Mouse (Mus musculus): ENCODE results near the gene Ptprn2. TPM values are rescaled to one million over a fixed set of nuclear protein-coding genes. Genes with fewer than 3 reads are reported as not detected.

Gene Ptprn2
- polyA plus RNA-seq, 1 experiment, result 0.22 TPM

DNA sequence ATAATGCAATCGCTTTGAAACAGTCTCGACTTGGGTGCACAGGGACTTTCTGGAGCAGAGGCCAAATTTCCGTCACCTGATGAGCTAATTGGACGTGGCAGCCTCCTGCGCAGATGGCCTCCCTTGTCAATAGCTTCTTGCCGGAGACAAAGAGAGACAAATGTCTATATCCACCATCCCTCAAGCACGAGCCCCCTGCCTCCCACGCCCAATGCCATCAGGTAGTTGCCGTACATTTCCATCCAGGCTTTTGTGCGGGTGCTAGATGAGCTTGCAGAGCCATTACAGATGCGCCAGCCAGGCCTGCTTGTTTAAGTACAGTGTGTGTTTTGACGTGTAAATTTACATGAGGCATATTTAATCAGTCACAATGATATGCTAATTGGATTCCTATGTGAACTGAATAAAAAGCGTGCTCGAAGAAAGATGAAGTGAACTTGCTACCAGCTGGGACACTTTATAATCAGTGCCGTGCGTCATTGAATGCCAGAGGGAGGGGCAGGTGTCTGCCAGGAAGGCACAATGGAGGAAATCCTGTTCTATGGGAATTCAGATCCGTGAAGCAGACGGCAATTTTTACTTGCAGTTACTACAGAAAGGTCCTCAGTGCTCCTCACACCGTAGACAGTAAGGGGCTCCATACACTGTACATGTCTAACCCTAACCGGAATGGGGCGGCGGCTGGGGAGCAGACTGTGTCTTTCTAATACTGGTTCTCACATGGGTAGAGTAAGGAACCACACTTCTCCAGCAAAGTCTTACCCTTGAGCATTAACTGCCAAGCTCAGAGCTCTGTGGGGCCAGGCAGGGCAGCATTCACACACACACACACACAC, 434.4 kb downstream of the Ptprn2 start:
- H3K79me2 ChIP-seq (ENCODE audit: control insufficient read depth, insufficient read depth), result no peaks in the 10 kb centered on the region
- TF ChIP-seq USF1 (IDR thresholded peaks at IDR 0.05; ENCODE audit: low read depth) (no peak), SRF (IDR thresholded peaks at IDR 0.05; ENCODE audit: control insufficient read depth, insufficient read length, low read depth) (no peak), CEBPB (IDR thresholded peaks at IDR 0.05; ENCODE audit: insufficient read depth, poor library complexity, severe bottlenecking) (no peak), TCF12 (IDR thresholded peaks at IDR 0.05; ENCODE audit: insufficient read depth, poor library complexity, severe bottlenecking) (no peak), POLR2AphosphoS2 (IDR thresholded peaks at IDR 0.05; ENCODE audit: insufficient read length, low read depth) (no peak), MYOG (IDR thresholded peaks at IDR 0.05; ENCODE audit: control insufficient read depth in 1 of 3, insufficient read depth in 1 of 3, insufficient read length in 2 of 3, low read depth in 2 of 3) (no peak)
- H3K4me2 ChIP-seq (ENCODE audit: low read depth), result no peak overlapping the region
- H3K36me3 ChIP-seq (ENCODE audit: control insufficient read depth, insufficient read depth), result no peaks in the 10 kb centered on the region
- no peak overlapping the region for H3K4me3 ChIP-seq
- no peak overlapping the region for H3ac ChIP-seq (ENCODE audit: control insufficient read depth, insufficient read length)
- no peaks in the 10 kb centered on the region for H3K27me3 ChIP-seq (ENCODE audit: control insufficient read depth, insufficient read depth, insufficient read length)

DNA sequence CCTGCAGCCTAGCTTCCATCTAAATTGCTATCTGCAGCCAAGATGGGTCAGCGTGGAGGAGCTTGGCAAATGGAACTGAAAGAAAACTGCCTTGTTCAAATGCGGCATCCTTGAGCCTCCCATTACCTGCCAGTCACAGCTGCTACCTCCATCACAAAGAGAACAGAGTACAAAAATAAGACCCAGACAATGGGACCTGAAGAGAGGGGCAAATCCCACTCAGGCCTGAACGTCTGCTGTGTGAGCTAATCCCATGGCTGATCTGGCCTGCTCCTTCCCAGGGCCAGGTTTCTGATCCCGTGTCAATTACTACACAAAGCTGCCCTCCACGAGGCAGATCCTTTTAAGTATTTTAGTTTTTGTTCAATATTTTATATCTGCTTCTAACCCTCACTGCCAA, 441.6 kb downstream of the Ptprn2 start:
- Histone ChIP-seq H3ac (ENCODE audit: control insufficient read depth, insufficient read length) (no peak overlapping the region), H3K36me3 (ENCODE audit: control insufficient read depth, insufficient read depth) (no peaks in the 10 kb centered on the region), H3K79me2 (ENCODE audit: control insufficient read depth, insufficient read depth) (no peaks in the 10 kb centered on the region), H3K4me3 (no peak overlapping the region), H3K27me3 (ENCODE audit: control insufficient read depth, insufficient read depth, insufficient read length) (no peaks in the 10 kb centered on the region), H3K4me2 (ENCODE audit: low read depth) (no peak overlapping the region)
- TF ChIP-seq POLR2AphosphoS2 (IDR thresholded peaks at IDR 0.05; ENCODE audit: insufficient read length, low read depth), result no peak
- no peak for TF ChIP-seq MAX (IDR thresholded peaks at IDR 0.05; ENCODE audit: low read depth)
- no peak for TF ChIP-seq TCF12 (IDR thresholded peaks at IDR 0.05; ENCODE audit: insufficient read depth, poor library complexity, severe bottlenecking)
- TF ChIP-seq CEBPB (IDR thresholded peaks at IDR 0.05; ENCODE audit: insufficient read depth, poor library complexity, severe bottlenecking), result no peak
- no peak for TF ChIP-seq USF1 (IDR thresholded peaks at IDR 0.05; ENCODE audit: low read depth)
- no peak for TF ChIP-seq SRF (IDR thresholded peaks at IDR 0.05; ENCODE audit: control insufficient read depth, insufficient read length, low read depth)
- TF ChIP-seq REST (IDR thresholded peaks at IDR 0.05; ENCODE audit: insufficient read depth, insufficient read length), result no peak
- TF ChIP-seq POLR2A (IDR thresholded peaks at IDR 0.05; ENCODE audit: insufficient read length, low read depth), result no peak
- TF ChIP-seq MYOD1 (IDR thresholded peaks at IDR 0.05; ENCODE audit: control insufficient read depth in 1 of 3, insufficient read length in 2 of 3, low read depth in 2 of 3), result no peak
- TF ChIP-seq E2F4 (IDR thresholded peaks at IDR 0.05; ENCODE audit: insufficient read depth), result no peak
- TF ChIP-seq MYOG (IDR thresholded peaks at IDR 0.05; ENCODE audit: control insufficient read depth in 1 of 3, insufficient read depth in 1 of 3, insufficient read length in 2 of 3, low read depth in 2 of 3), result no peak
- no peak for TF ChIP-seq TCF3 (IDR thresholded peaks at IDR 0.05; ENCODE audit: insufficient read length, low read depth)

DNA sequence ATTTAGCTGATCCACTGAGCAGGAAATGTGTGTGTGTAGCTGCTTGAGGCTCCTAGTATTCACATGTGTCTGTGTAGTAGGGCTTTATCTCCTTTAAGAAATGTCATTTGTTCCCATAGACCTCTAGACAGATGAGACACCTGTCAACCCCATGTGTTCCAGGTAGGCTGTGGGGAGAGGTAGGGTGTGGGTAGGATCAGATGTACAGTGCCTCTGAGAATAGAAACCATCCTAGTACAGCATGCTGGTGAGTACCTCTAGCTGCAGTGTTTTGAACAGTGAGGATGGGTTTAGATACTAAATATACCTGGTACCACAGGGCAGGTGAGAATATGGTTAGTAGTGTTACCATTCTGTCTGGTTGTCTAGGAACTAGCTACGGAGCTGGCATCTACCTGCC, 442.0 kb downstream of the Ptprn2 start:
- Histone ChIP-seq H3K4me3 (no peak overlapping the region), H3K79me2 (ENCODE audit: control insufficient read depth, insufficient read depth) (no peaks in the 10 kb centered on the region), H3ac (ENCODE audit: control insufficient read depth, insufficient read length) (no peak overlapping the region), H3K4me2 (ENCODE audit: low read depth) (no peak overlapping the region), H3K36me3 (ENCODE audit: control insufficient read depth, insufficient read depth) (no peaks in the 10 kb centered on the region), H3K27me3 (ENCODE audit: control insufficient read depth, insufficient read depth, insufficient read length) (no peaks in the 10 kb centered on the region)
- TF ChIP-seq REST (IDR thresholded peaks at IDR 0.05; ENCODE audit: insufficient read depth, insufficient read length) (no peak), USF1 (IDR thresholded peaks at IDR 0.05; ENCODE audit: low read depth) (no peak), POLR2AphosphoS2 (IDR thresholded peaks at IDR 0.05; ENCODE audit: insufficient read length, low read depth) (no peak), CEBPB (IDR thresholded peaks at IDR 0.05; ENCODE audit: insufficient read depth, poor library complexity, severe bottlenecking) (no peak), TCF3 (IDR thresholded peaks at IDR 0.05; ENCODE audit: insufficient read length, low read depth) (no peak), TCF12 (IDR thresholded peaks at IDR 0.05; ENCODE audit: insufficient read depth, poor library complexity, severe bottlenecking) (no peak), SRF (IDR thresholded peaks at IDR 0.05; ENCODE audit: control insufficient read depth, insufficient read length, low read depth) (no peak), POLR2A (IDR thresholded peaks at IDR 0.05; ENCODE audit: insufficient read length, low read depth) (no peak), MAX (IDR thresholded peaks at IDR 0.05; ENCODE audit: low read depth) (no peak), E2F4 (IDR thresholded peaks at IDR 0.05; ENCODE audit: insufficient read depth) (no peak), MYOD1 (IDR thresholded peaks at IDR 0.05; ENCODE audit: control insufficient read depth in 1 of 3, insufficient read length in 2 of 3, low read depth in 2 of 3) (no peak), MYOG (IDR thresholded peaks at IDR 0.05; ENCODE audit: control insufficient read depth in 1 of 3, insufficient read depth in 1 of 3, insufficient read length in 2 of 3, low read depth in 2 of 3) (no peak)

DNA sequence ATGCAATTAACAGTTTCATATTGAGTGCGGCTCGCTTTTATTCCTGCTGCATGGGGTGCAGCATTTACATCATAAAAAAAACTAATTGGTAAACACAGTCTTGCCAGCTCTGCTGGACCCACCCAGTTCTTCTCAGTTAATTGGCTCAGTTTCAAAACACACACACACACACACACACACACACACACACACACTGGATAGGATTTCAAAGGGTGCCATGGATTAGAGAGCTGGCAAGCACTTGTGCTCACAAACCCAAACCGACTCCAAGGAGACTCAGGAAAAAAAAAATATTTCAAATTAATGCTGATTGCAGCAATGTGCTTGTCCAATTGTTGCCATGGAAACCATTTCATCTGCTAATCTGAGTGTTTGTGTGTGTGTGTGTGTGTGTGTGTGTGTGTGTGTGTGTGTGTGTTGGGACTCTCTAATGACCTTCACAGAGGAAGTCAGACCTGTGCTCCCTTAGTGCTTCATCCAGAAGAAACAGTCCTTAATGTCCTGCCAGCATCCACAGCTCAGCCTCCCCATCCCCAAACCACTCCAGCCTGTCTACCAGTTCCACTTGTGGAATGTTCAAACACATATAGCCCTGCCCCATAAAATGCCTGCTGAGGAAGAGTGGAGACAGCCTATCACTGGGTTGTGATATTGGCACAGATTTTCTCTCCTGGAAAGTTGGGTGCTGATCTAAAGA, 452.8 kb downstream of the Ptprn2 start:
- Histone ChIP-seq H3K79me2 (ENCODE audit: control insufficient read depth, insufficient read depth) (no peaks in the 10 kb centered on the region), H3K36me3 (ENCODE audit: control insufficient read depth, insufficient read depth) (no peaks in the 10 kb centered on the region), H3ac (ENCODE audit: control insufficient read depth, insufficient read length) (no peak overlapping the region), H3K27me3 (ENCODE audit: control insufficient read depth, insufficient read depth, insufficient read length) (no peaks in the 10 kb centered on the region), H3K4me3 (no peak overlapping the region), H3K4me2 (ENCODE audit: low read depth) (no peak overlapping the region)
- TF ChIP-seq TCF3 (IDR thresholded peaks at IDR 0.05; ENCODE audit: insufficient read length, low read depth) (no peak), MAX (IDR thresholded peaks at IDR 0.05; ENCODE audit: low read depth) (no peak)

DNA sequence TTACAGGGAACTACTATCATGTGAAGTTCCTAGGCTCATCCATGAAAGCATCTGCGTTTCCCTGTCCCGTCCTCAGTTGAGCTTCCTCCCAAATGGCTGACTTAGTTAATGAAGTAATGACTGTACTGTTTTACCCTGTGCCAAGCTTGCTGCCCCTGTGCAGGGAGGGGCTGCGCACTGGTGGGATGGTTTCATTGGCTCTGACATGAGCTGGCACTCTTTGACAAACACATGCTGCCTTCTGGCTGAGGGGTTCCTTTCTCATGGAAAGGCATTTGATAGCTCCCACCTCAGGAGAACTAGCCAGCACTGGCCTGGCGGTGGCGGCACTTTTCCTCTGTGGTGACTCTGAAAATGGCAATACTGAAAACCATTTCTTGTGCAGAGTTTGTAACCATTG, 458.4 kb downstream of the Ptprn2 start:
- no peak overlapping the region for H3K4me3 ChIP-seq
- no peak overlapping the region for H3ac ChIP-seq (ENCODE audit: control insufficient read depth, insufficient read length)
- no peaks in the 10 kb centered on the region for H3K36me3 ChIP-seq (ENCODE audit: control insufficient read depth, insufficient read depth)
- H3K79me2 ChIP-seq (ENCODE audit: control insufficient read depth, insufficient read depth), result no peaks in the 10 kb centered on the region
- no peak overlapping the region for H3K4me2 ChIP-seq (ENCODE audit: low read depth)
- H3K27me3 ChIP-seq (ENCODE audit: control insufficient read depth, insufficient read depth, insufficient read length), result no peaks in the 10 kb centered on the region
- no peak for TF ChIP-seq TCF12 (IDR thresholded peaks at IDR 0.05; ENCODE audit: insufficient read depth, poor library complexity, severe bottlenecking)
- no peak for TF ChIP-seq TCF3 (IDR thresholded peaks at IDR 0.05; ENCODE audit: insufficient read length, low read depth)
- no peak for TF ChIP-seq E2F4 (IDR thresholded peaks at IDR 0.05; ENCODE audit: insufficient read depth)
- TF ChIP-seq MYOD1 (IDR thresholded peaks at IDR 0.05; ENCODE audit: control insufficient read depth in 1 of 3, insufficient read length in 2 of 3, low read depth in 2 of 3), result no peak
- no peak for TF ChIP-seq CEBPB (IDR thresholded peaks at IDR 0.05; ENCODE audit: insufficient read depth, poor library complexity, severe bottlenecking)
- TF ChIP-seq MYOG (IDR thresholded peaks at IDR 0.05; ENCODE audit: control insufficient read depth in 1 of 3, insufficient read depth in 1 of 3, insufficient read length in 2 of 3, low read depth in 2 of 3), result no peak
- no peak for TF ChIP-seq POLR2AphosphoS2 (IDR thresholded peaks at IDR 0.05; ENCODE audit: insufficient read length, low read depth)
- TF ChIP-seq USF1 (IDR thresholded peaks at IDR 0.05; ENCODE audit: low read depth), result no peak
- TF ChIP-seq SRF (IDR thresholded peaks at IDR 0.05; ENCODE audit: control insufficient read depth, insufficient read length, low read depth), result no peak
- TF ChIP-seq POLR2A (IDR thresholded peaks at IDR 0.05; ENCODE audit: insufficient read length, low read depth), result no peak
- TF ChIP-seq REST (IDR thresholded peaks at IDR 0.05; ENCODE audit: insufficient read depth, insufficient read length), result no peak
- TF ChIP-seq MAX (IDR thresholded peaks at IDR 0.05; ENCODE audit: low read depth), result no peak
